Mouse (Mus musculus): ENCODE results near the gene Met. TPM values are rescaled to one million over a fixed set of nuclear protein-coding genes. Genes with fewer than 3 reads are reported as not detected.
A peak's percentile ranks its signal among the peaks of the same experiment; 100 is the strongest.

Gene Met
- total RNA-seq, 1 experiment, result 7.6 TPM

GRCm38 (mm10) chr6:17461435-17461834 lies 2.2 kb upstream of the Met start:
- H3K36me3 ChIP-seq (ENCODE audit: control insufficient read depth, insufficient read depth, low read length, poor library complexity, severe bottlenecking), result no peaks in the 10 kb centered on the region
- DNase-seq (ENCODE audit: low read depth, low spot score), result no peak
- H3K4me3 ChIP-seq (ENCODE audit: insufficient read depth in 1 of 2, low read depth in 1 of 2, low read length in 2 of 2, poor library complexity in 1 of 2, severe bottlenecking in 1 of 2), result no peak overlapping the region
- no peak overlapping the region for H3K27ac ChIP-seq (ENCODE audit: insufficient read depth, low read depth, low read length, poor library complexity, severe bottlenecking)
- no peak overlapping the region for H3K9ac ChIP-seq (ENCODE audit: insufficient read depth, low read depth, low read length, poor library complexity, severe bottlenecking)
- in situ Hi-C loops (cut with MboI; ENCODE audit: low sequenced_read_pairs in 2 of 2, unreplicated experiment in 2 of 2), result no loop called here
- TF ChIP-seq HCFC1 (IDR thresholded peaks at IDR 0.05; ENCODE audit: borderline replicate concordance, insufficient read depth, low read length), result no peak
- H3K9me3 ChIP-seq (ENCODE audit: control insufficient read depth, insufficient read depth, low read depth, low read length), result no peaks in the 10 kb centered on the region
- H3K4me1 ChIP-seq (ENCODE audit: control insufficient read depth in 2 of 2, insufficient read depth in 2 of 2, low read length in 2 of 2, poor library complexity in 1 of 2), result 0 out of 4 replicates have a peak, but pooled peaks cover 0 to 4% of the 10 kb centered on the region in 2 experiments

- H3K4me1 ChIP-seq (ENCODE audit: control insufficient read depth in 2 of 2, insufficient read depth in 2 of 2, low read length in 2 of 2, poor library complexity in 1 of 2), result 0 out of 4 replicates have a peak, but pooled peaks cover 0 to 4% of the 10 kb centered on the region in 2 experiments
- H3K36me3 ChIP-seq (ENCODE audit: control insufficient read depth, insufficient read depth, low read length, poor library complexity, severe bottlenecking), result no peaks in the 10 kb centered on the region
- DNase-seq (ENCODE audit: low read depth, low spot score), result peak; percentile 7
- no peaks in the 10 kb centered on the region for H3K9me3 ChIP-seq (ENCODE audit: control insufficient read depth, insufficient read depth, low read depth, low read length)
- H3K27ac ChIP-seq (ENCODE audit: insufficient read depth, low read depth, low read length, poor library complexity, severe bottlenecking), result no peak overlapping the region
- H3K4me3 ChIP-seq (ENCODE audit: insufficient read depth in 1 of 2, low read depth in 1 of 2, low read length in 2 of 2, poor library complexity in 1 of 2, severe bottlenecking in 1 of 2), result peak overlapping the region; percentile 83 to 86
- in situ Hi-C loops (cut with MboI; ENCODE audit: low sequenced_read_pairs in 2 of 2, unreplicated experiment in 2 of 2), result no loop called here
- H3K9ac ChIP-seq (ENCODE audit: insufficient read depth, low read depth, low read length, poor library complexity, severe bottlenecking), result peak overlapping the region; percentile 69
- no peak for TF ChIP-seq CHD2 (IDR thresholded peaks at IDR 0.05; ENCODE audit: low read depth, low read length)
- no peak for TF ChIP-seq MAFK (IDR thresholded peaks at IDR 0.05; ENCODE audit: insufficient read depth, low read depth, low read length)
- TF ChIP-seq HCFC1 (IDR thresholded peaks at IDR 0.05; ENCODE audit: borderline replicate concordance, insufficient read depth, low read length), result no peak
- TF ChIP-seq ZC3H11A (IDR thresholded peaks at IDR 0.05; ENCODE audit: borderline replicate concordance, low read depth, low read length), result no peak
- no peak for TF ChIP-seq ZNF384 (IDR thresholded peaks at IDR 0.05; ENCODE audit: low read depth, low read length)
These were observed 853 bp downstream of the Met start for GRCm38 (mm10) chr6:17464281-17465025.

GRCm38 (mm10) chr6:17466526-17466925 lies 2.9 kb downstream of the Met start:
- Histone ChIP-seq H3K27ac (ENCODE audit: insufficient read depth, low read depth, low read length, poor library complexity, severe bottlenecking) (no peak overlapping the region), H3K4me3 (ENCODE audit: insufficient read depth in 1 of 2, low read depth in 1 of 2, low read length in 2 of 2, poor library complexity in 1 of 2, severe bottlenecking in 1 of 2) (no peak overlapping the region), H3K4me1 (ENCODE audit: control insufficient read depth in 2 of 2, insufficient read depth in 2 of 2, low read length in 2 of 2, poor library complexity in 1 of 2) (0 out of 4 replicates have a peak, but pooled peaks cover 0 to 4% of the 10 kb centered on the region in 2 experiments), H3K36me3 (ENCODE audit: control insufficient read depth, insufficient read depth, low read length, poor library complexity, severe bottlenecking) (no peaks in the 10 kb centered on the region), H3K9ac (ENCODE audit: insufficient read depth, low read depth, low read length, poor library complexity, severe bottlenecking) (no peak overlapping the region), H3K9me3 (ENCODE audit: control insufficient read depth, insufficient read depth, low read depth, low read length) (no peaks in the 10 kb centered on the region)
- no peak for DNase-seq (ENCODE audit: low read depth, low spot score)
- TF ChIP-seq HCFC1 (IDR thresholded peaks at IDR 0.05; ENCODE audit: borderline replicate concordance, insufficient read depth, low read length) (no peak), ZC3H11A (IDR thresholded peaks at IDR 0.05; ENCODE audit: borderline replicate concordance, low read depth, low read length) (no peak), MAFK (IDR thresholded peaks at IDR 0.05; ENCODE audit: insufficient read depth, low read depth, low read length) (no peak), ZNF384 (IDR thresholded peaks at IDR 0.05; ENCODE audit: low read depth, low read length) (no peak), CHD2 (IDR thresholded peaks at IDR 0.05; ENCODE audit: low read depth, low read length) (no peak)
- in situ Hi-C loops (cut with MboI; ENCODE audit: low sequenced_read_pairs in 2 of 2, unreplicated experiment in 2 of 2), result no loop called here

- in situ Hi-C loops (cut with MboI; ENCODE audit: low sequenced_read_pairs in 2 of 2, unreplicated experiment in 2 of 2), result no loop called here
- no peaks in the 10 kb centered on the region for H3K9me3 ChIP-seq (ENCODE audit: control insufficient read depth, insufficient read depth, low read depth, low read length)
- no peaks in the 10 kb centered on the region for H3K36me3 ChIP-seq (ENCODE audit: control insufficient read depth, insufficient read depth, low read length, poor library complexity, severe bottlenecking)
- TF ChIP-seq MAFK (IDR thresholded peaks at IDR 0.05; ENCODE audit: insufficient read depth, low read depth, low read length) (no peak), ZC3H11A (IDR thresholded peaks at IDR 0.05; ENCODE audit: borderline replicate concordance, low read depth, low read length) (no peak), ZNF384 (IDR thresholded peaks at IDR 0.05; ENCODE audit: low read depth, low read length) (no peak), HCFC1 (IDR thresholded peaks at IDR 0.05; ENCODE audit: borderline replicate concordance, insufficient read depth, low read length) (no peak), CHD2 (IDR thresholded peaks at IDR 0.05; ENCODE audit: low read depth, low read length) (no peak)
- H3K27ac ChIP-seq (ENCODE audit: insufficient read depth, low read depth, low read length, poor library complexity, severe bottlenecking), result no peak overlapping the region
- H3K4me3 ChIP-seq (ENCODE audit: insufficient read depth in 1 of 2, low read depth in 1 of 2, low read length in 2 of 2, poor library complexity in 1 of 2, severe bottlenecking in 1 of 2), result no peak overlapping the region
- 0 out of 4 replicates have a peak, but pooled peaks cover 0 to 2% of the 10 kb centered on the region in 2 experiments for H3K4me1 ChIP-seq (ENCODE audit: control insufficient read depth in 2 of 2, insufficient read depth in 2 of 2, low read length in 2 of 2, poor library complexity in 1 of 2)
- no peak for DNase-seq (ENCODE audit: low read depth, low spot score)
- no peak overlapping the region for H3K9ac ChIP-seq (ENCODE audit: insufficient read depth, low read depth, low read length, poor library complexity, severe bottlenecking)
These were observed 5.4 kb downstream of the Met start for GRCm38 (mm10) chr6:17468993-17469392.

All from ES-E14 (cell line).